Mouse (Mus musculus) layer of hippocampus, postnatal 25 days (tissue): ENCODE measurements at regions not wholly inside any gene's neighbourhood (a gene's known extent, or its start where the extent isn't known, plus 50 kb on each side); places are given as distances from the start of the nearest gene placed in this dataset.

Experiments used
- DNase-seq, 2 experiments: peaks; one replicate each; pipeline ENCODE4 v3.0.0; 2022; ENCODE audit warnings: mixed read lengths in 2 of 2, low spot score in 1 of 2; ENCODE audit errors: extremely low spot score in 1 of 2

DNA sequence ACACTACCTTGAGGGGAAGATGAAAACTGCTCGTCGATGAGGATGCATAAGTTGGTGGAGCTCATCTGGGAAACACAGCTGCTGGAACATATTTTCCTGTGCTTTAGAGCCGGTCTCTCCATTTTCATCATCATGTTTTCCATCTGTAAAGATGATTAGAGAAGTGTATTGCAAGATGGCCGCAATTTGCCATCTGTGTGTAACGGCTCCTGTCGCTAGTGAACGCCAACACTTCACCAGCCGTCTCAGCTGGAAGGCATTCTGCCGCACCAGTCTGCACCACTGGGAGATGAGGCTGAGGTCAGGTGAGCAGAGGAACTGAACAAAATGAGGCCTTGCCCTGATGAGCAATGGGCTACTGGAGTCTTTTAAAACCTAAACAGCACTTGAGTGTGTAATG is 57.4 kb downstream of the Gm21962 start:
- no peak for DNase-seq

DNA sequence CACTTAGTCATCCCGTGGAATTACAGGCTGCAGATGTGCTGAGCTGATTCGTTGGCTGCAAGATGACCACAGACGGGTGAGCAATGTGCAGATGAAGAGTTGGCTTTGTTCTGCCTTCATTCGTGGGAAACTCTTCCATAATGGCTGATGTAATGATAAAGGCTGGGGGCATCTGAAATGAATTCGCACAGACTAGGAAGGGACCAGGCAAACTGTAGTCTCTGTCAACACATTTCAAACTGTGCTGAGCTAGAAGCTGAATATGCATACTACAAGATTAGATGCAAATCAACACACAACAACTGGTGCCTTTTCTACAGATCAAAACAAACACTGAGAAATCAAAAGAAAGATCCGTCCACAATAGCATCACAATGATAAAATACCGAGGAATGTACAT is 58.1 kb downstream of the Gm21962 start:
- no peak for DNase-seq

- DNase-seq = no peak
Observed at GRCm38 (mm10) chr3:137737222-137737800, 66.0 kb downstream of the Gm21962 start.

GRCm38 (mm10) chr3:137741528-137741927 is 70.2 kb downstream of the Gm21962 start:
- DNase-seq = no peak

GRCm38 (mm10) chr3:137742119-137742518 is 70.8 kb downstream of the Gm21962 start:
- no peak for DNase-seq

- no peak for DNase-seq
Observed at GRCm38 (mm10) chr3:137751732-137752260, 80.5 kb downstream of the Gm21962 start.

DNA sequence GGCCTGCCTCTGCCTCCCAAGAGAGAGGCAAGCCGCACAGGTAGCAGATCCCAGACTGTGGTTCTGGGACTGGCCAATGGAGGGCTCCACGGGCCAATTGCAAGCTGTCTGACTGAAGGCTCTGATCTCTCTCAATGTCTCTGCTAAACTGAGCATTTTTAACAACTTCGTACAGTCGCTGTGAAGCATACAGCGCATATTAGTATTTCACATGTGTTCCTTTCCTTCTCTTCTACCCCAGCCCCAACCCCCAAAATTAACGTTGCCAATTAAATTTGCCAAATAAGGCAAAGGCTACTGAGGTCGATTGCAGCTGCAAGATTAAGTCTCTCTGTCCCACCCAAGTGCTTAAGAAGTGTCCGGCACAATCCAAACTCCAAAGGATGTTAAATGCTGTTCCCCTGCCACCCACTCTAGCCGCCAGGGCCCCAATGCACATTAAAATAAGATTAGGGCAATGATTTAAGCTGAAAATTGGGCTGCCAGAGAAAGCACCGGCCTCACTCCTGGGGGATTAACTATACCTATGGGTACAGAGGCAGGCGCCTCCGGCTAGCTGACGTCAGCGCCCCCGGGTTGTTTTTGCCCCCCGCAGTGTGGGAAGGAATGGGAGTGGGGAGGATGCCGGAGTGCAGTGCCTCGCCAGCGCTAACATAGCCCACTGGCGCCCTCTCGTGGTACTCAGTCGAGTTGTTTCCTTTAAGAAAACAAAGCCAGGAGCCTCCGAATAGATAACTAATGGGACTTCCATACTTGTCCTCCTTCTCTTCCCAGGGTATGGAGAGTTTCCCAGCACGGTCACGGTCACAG is 81.3 kb downstream of the Gm21962 start:
- peak; percentile 81 to 93 for DNase-seq

DNA sequence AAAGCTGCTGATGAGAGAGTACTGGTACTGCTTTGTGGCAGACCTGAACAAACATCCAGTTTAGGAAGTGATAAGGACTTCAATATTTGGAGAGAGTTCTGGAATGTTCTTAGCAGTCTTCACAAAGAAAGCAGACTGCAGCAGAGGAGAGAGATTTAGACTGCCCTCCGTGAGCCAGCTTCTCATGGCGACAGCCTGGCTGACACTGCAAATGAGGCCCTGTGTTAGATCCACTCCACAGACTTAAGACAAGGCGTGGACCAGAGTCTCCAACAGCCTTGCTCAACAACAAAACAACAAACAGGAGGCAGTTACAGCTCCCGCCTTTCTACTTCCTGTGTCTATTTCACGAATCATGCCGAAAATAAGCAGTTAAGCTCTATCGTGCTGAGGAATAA is 81.9 kb downstream of the Gm21962 start:
- no peak for DNase-seq

DNA sequence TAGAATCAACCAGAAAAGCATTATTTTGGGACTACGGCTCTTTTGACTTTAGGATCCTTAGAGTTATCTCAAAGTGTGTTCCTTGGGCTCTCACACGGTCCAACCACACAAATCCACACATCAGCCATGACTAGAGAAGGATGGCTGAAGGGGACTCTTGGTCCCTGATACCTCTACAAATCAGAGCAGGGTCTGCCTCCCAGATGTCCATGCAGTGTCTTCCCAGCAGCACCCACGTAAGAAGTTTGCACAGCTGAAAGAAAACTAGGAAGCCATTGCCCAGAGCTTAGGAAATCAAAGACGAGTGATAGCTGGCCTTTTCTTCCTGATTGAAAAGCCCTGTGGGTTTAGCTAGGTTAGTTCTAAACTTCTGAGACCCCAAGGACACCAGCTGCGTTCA is 84.1 kb downstream of the Gm21962 start:
- DNase-seq = no peak

DNA sequence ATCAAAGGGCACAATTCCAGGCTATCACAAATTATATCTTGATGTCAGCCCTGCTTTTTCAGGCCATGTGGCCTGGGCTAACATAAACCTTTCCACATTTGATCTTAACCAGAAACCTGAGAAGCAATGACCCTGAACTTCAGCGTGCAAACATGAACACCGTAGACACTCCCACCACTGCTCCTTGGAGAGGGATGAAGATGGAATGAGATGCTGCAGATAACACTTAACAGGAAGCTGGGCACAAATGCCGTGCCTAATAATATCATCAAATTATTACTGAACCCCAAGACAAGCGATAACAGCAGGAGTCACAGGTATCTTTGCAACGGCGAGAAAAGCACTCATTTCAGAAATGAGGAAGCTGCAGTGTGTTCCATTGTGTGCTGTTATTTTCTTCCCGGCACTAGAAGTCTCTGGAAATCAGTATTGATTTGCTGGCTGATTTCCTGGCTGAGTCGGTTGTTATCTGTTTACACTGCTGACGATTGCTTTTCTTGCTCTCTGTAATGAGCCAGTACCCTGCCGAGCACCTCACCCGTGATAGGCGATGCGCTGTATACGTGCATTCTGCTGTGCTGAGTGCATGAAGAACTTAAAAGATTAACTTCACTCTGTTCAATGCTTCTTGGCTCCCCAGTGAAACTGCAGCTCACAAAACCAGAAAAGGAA is 91.0 kb downstream of the Gm21962 start:
- no peak for DNase-seq

- DNase-seq = no peak
Observed at GRCm38 (mm10) chr3:137763406-137763805, 92.1 kb downstream of the Gm21962 start.

- DNase-seq = no peak
Observed at GRCm38 (mm10) chr3:137768627-137769026, 95.7 kb upstream of the H2afz start.

- DNase-seq = no peak
Observed at GRCm38 (mm10) chr3:137775076-137775849, 89.0 kb upstream of the H2afz start.

GRCm38 (mm10) chr3:137778113-137778512 is 86.2 kb upstream of the H2afz start:
- peak in 1 of 2 experiments; percentile 38 for DNase-seq

DNA sequence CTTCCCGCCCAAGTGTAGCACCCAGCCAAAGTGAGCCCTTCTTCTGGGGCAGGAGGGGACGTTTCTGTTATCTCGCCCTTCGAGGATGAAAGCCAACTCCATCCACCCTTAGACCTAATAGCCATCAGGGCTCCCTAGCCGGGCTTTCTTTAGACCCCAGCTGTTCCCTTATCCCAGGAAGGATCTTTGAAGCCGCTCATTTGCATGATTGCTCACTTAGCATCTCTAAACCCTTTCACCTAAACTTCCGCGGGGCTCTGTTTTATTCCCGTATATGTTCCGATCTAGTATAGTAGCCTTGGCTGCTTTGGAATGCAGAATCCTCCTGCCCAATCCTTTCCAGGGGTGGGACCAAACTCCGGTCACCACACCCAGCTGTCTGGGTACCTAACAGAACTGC is 84.3 kb upstream of the H2afz start:
- DNase-seq = no peak

DNA sequence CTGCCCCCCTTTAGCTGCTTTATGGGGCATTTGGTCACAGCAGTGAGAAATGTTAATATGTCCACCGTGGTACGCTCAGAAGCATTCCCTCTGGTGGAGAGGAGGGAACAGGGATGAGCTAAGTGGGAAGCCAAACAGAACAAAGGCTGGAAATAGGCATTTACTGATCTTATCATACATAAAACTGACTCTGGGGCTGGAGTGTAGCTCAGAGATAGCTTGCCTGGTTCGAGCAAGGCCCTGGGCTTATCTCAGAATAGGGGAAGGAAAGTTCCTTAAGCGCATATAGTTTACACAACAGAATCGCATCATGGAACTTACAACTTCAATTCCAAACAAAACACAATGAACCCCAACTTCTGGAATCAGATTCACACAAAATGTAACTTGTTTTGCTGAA is 81.5 kb upstream of the H2afz start:
- no peak for DNase-seq

GRCm38 (mm10) chr3:137783937-137784911 is 80.1 kb upstream of the H2afz start:
- DNase-seq = no peak

DNA sequence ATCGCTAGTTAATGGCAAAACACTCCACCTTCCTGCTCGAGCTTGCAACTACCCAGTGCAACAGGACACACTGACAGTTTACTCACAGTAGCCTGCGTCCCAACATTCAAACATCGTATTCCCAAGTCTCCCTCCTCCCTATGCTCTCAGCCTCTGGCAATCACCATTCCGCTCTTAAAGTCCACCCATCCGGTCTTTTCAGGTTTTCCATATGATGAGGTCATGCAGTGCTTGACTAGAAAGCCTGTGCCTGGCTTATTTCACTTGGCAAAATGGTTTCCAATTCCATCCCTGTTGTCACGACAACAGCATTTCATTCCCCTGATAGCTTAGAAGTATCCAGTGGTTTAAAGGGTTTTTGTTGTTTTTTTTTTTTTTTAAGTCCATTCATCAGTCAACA is 79.1 kb upstream of the H2afz start:
- no peak for DNase-seq

GRCm38 (mm10) chr3:137785871-137786270 is 78.4 kb upstream of the H2afz start:
- no peak for DNase-seq

GRCm38 (mm10) chr3:137789671-137790070 is 74.6 kb upstream of the H2afz start:
- DNase-seq = no peak
